Mouse (Mus musculus) CD4-positive, CD25-positive, alpha-beta regulatory T cell, adult 4 months (primary cell): Measurements from ENCODE around the gene Gps1. TPM values are rescaled to one million over a fixed set of nuclear protein-coding genes. Genes with fewer than 3 reads are reported as not detected.
"Not testable (repeated sequence)": the region's sequence is repeated elsewhere in the genome, so short reads cannot be mapped to it uniquely, and the experiment has no call there.

ENCODE experiments used
- ATAC-seq: one replicate; pipeline ENCODE4 v1.8.0; 2017
- polyA plus RNA-seq, 2 experiments: library from polyadenylated mRNA; unstranded; fragments of 100-300 nt; shearing (Covaris generic); gene quantifications; one replicate each; pipeline ENCODE4 v1.2.1; 2017

Gps1 gene
- polyA plus RNA-seq, 2 experiments from 2014 or later, result 126 to 160 TPM

DNA sequence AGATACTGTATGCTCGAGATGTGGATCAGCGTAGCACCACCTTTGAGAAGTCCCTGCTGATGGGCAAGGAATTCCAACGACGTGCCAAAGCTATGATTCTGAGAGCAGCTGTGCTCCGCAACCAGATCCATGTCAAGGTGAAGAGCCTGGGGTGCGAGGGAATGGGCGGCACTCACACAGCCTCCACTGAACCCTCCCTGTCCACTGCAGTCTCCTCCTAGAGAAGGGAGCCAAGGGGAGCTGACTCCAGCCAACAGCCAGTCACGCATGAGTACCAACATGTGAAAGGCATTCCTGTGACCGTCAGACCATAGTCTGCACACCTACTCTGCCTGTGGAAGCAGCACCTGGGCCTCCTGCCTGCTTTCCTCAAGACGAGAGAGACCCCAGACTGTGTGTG lies 4.4 kb downstream of the Gps1 start:
- not testable (repeated sequence) for ATAC-seq

DNA sequence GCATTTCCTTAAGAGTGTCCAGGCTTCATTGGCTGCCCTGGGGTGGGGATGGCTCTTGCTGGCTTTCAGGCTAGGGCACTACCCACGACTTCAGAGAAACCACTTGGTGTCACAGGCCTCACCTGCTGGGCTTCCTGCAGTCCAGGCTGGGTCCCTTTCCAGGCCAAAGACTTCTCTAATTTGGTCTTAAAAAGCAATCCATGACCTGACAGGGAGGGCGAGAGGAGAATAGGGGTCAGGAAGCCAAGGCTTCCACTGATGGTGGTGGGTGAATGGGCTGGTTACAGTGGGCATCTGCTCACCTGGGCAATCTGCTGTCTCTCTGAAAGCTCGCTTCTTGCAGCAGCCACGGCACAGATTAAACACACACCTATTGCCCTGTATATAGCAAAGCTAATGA lies 5.3 kb downstream of the Gps1 start:
- ATAC-seq, result no peak

DNA sequence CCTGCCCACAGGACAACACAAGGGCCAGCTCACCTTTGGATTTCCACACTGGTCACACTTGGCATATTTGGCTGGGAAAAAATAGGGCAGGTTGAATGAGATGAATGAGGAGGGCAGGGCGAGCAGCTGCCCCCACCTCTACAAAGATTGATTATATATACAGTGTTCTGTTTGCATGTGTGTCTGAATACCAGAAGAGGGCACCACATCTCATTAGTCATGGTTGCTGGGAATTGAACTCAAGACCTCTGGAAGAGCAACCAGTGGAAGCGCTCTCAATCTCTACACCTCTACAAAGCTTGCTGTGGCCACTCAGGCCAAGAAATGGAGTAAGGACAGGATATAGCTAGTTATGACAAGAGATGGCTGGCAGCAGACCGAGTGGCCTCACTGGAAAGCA lies 5.7 kb downstream of the Gps1 start:
- ATAC-seq, result no peak

DNA sequence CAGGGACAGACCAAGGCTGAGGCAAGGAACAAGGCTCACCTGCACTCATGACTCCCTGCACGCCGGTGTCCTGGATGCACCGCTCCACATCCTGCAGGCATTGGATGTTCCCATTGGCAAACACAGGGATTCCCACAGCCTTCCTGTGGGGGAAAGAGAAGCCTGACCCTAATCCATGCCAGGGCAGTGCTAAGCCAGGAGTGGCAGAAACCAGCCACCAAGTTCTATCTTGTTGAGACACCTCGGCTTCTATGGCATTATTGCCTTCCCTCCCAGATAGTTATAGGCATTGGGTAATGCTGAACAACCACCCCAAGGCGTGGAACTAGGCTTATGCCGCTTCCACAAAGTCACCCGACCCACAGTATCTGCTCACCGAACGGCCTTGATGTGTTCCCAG lies 8.6 kb downstream of the Gps1 start:
- ATAC-seq, result no peak

DNA sequence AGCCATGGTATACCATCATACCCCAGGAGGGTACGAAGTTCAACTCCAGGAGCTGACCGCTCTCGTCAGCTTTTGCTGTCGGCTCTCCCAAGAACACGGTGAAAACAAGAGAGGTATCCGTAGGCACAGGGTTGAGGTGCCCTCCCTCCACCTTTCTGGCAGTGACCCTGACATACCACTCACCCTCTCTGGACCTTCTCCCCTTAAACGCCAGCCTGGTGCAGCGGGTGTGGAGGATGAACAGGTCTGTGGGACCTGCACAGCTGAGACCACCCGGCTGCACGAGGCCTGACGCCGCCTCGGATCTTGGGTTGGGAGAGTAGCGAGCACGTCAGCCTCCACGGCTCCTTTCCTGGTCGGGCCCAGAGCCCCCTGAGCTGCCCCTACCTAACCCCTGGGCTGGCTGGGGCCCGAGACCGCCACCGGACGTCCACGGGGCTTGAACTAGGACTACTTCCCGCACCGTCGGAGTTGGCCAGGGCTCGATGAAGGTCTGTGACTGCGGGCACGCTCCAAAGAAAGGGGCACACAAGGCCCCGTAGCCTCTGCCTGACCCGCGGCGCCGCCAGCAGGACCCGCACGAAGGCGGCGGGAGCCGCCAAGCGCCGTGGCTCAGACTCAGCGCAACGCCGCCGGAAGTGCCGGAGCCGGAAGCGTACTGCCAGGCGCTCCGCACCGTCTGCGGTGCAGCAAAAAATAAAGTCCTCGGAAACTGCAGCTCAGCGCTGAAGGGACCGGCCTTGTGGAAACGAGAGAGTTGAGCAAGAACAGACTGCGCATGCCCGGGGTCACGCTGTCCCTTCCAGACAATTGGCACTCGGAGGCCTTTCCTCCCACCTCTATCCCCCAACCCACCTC lies 11.9 kb downstream of the Gps1 start, which contains the start of gene Dus1l:
Gene Dus1l, minus strand, starts transcription at position 648 of the 858 bp plus-strand sequence.
- peak; percentile 90 for ATAC-seq

DNA sequence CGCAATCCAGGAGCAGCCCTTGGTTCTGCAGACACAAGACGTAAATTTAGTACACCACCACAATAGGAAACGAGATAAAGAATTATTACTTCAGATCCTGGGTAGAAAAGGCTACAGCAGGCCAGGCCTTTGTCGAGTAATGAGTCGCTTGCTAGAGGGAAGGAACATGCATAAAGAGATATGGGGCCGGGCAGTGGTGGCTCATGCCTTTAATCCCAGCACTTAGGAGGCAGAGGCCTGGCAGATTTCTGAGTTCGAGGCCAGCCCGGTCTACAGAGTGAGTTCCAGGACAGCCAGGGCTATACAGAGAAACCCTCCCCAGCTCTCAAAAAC lies 12.5 kb downstream of the Gps1 start:
- peak; percentile 3 for ATAC-seq

DNA sequence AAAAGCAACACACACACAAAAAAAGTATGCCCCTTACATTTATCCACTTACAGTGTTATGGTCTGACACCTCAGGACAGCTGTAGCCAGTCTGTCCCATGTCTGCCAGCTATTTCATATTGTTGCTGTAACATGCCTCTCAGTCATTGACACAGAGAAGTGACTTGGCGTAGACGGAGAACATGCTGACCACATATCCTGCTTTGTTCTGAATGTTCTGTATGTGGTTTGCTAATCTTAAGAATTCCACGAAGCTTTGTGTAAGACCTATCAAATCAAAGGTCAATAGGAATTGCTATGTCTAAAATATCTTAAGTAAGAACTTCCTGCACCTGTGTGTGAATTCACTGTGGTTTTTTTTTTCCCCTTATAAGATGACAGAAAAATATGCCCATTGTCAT lies 14.2 kb downstream of the Gps1 start:
- no peak for ATAC-seq

DNA sequence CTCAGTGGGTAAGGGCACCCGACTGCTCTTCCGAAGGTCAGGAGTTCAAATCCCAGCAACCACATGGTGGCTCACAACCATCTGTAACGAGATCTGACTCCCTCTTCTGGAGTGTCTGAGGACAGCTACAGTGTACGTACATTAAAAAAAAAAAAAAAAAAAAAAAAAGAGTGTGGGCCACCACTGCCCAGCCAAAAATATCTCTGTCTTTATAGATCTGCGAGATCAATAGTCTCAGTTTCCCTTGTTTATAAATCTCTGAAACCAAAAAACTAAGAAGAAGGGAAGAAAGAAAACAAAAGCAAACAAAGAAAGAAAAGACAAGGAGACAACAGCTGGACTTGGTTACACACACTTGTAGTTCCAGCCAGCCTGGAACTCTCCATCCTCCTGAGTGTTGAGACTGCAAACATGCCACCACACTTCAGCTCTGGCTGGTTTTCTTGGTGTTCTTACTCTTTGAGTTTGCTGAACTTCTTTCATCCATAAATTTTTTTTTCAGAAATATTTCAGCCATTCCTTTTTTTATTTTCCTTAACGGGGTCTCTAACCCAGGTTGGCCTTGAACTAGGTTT lies 15.3 kb downstream of the Gps1 start:
- no peak for ATAC-seq

DNA sequence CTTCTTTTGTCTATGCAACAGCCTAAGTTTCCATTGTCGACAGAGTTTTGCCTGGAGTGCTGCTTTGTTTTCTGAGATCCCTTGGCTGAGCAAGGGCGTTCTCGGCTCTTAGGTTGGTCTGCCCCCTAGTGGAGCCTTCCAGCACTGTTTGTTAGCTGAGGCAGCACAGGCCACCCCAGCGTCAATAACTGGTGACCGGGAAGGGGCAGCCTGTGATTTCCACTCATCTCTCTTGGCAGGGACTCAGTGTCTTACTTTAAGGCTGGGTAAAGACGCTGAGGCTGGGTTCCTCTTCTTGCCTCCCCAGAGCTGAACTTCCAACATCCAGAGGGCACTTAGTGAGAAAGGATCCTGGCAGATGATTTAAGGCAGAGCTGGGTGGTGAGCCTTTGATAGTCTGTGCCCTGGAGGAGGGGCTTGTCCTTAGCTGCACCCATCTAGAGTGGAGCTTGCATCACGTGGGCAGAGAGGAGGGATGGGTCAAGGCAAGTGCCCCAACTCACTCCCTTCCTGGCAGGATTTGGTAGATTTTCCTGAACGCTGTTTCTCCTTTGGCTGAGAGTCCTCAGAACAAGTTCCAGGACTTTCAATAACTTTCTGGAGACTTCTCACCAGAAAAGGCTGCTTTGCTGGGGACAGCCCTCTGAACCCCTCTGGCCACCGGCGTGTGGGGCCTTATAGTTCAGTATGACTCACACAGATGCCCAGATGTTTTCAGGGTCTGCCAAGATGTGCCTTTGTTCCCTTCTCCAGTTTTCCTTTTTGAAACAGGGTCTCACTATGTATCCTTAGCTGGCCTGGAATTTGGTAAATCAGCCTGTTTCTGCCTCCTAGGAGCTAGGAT lies 16.2 kb downstream of the Gps1 start:
- peak; percentile 69 for ATAC-seq

DNA sequence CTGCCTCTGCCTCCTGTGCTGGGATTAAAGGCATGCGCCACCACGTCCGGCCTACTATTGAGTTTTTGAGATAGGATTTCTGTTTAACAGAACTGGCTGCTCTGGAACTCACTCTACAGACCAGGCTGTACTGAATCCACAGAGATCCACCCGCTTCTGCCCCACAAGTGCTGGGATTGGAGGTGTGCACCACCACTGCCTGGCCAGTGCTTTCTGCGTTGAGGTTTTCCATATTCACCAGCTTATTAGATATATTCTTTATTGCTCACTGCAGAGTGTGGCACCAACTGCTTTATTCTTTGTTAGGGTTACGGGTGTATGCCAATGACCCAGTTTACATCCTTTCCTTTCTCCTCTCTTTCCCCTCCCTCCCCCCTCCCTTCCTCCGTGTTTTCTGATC lies 20.2 kb downstream of the Gps1 start:
- no peak for ATAC-seq

DNA sequence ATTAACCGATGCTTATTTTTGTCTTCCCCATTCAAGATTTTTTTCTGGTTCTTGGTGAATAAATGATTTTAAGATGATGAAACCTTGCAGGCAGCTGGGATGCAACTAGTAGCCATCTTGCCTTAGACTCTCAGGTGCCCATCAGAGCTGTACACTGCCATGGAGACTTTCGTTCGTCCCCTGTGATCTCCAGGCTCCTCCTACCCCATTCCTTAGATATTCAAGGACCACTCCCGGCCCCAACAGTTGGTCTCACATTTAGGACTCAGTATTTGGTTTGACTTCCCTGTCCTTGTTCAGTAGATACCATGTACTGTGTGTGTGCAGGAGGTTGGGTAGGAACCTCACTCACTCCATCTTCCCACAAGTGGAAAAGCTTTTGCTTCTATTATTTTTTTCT lies 20.7 kb downstream of the Gps1 start:
- ATAC-seq, result no peak

DNA sequence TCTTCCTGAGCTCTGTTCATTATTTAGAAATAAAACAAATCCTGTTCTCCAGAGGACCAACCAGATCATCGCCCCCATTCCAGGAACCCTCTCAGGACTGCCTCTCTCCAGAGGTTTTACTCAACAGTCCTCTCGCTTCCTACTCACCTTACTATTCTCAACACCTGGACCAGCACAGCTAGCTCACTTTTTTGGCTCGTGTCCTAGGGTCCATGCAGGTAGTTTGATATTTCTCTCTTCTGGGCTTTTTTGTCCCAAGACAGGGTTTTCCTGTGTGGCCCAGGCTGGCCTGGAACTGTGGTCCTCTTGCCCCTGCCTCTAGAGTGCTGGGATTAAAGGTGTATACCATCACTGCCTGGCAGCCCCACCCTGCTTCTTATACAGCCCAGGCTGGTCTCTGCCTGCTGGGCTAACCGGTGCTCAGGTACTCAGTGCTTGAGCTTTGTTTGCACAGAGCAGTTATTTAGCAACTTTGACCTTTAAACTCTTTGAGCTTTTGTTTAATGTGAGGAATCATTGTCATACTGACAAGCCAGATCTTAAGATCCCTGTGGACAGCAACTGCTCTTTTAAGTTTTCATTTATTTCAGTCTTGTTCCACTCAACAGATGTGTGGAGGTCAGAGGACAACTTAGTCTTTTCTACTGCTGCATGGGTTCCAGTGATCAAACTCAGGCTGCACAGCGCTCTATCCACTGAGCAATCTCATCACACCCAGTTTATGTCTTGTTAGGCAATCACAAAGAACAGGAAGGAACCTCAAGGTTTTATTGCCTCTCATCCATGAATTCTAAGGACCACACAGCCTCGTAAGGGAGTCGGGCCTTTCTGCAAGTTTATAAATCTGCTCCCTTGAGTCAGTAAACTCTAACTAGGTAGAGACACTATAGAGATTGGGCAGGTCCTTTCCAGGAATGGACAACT lies 21.6 kb downstream of the Gps1 start:
- ATAC-seq, result no peak

DNA sequence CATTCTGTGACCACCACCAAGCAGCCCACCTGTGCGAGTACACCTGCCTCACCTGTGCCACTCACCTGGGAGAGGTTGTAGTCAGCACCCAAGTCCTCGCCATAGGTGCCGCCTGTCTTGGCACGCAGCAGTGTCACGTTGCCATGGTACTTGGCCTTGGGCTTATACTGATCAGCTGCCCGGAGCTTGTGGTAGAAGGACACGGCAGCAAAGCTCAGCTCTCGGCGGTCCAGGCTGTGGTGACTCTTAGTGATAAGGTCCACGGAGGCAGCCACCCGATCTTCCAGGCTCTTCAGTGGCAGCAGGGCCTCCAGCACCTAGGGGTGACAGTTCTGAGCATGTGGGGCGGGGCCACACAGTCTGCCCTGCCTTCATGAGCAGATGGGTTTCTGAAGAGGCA lies 23.9 kb downstream of the Gps1 start:
- no peak for ATAC-seq

DNA sequence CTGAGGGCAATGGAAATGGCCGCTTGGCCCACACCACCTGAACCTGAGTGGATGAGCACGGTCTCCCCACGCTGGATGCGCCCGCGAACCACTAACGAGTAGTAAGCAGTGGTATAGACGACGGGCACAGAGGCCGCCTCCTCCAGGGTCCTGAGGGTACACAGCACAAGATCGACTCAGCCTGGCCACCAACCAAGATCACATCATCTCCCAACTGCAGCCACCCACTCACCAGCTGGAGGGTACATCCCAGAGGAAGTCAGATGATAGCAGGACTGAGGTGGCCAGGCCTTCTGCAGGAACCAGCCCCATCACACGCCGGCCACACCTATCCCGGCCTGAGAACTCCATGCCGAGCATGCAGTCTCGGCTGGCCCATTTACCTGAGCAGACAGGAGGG lies 28.0 kb downstream of the Gps1 start:
- ATAC-seq, result no peak

DNA sequence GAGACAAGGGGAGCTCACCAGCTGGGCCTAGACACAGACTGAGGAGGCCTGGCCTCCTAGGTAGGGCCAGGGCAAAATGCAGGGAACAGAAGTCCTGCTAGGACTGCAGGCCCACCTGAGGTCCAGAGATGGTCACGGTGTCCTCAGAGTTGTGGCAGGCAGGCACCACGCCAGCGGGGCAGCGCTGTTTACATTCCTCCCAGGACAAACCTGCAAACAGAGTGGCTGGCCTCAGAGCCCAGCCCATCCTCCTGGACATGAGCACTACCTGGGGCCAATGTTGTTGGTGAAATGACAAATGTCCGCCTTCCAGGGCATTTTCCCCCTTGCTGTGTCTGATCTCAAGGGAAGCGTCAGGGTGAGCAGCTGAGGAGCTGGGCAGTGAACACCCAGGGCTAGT lies 33.3 kb downstream of the Gps1 start:
- no peak for ATAC-seq

DNA sequence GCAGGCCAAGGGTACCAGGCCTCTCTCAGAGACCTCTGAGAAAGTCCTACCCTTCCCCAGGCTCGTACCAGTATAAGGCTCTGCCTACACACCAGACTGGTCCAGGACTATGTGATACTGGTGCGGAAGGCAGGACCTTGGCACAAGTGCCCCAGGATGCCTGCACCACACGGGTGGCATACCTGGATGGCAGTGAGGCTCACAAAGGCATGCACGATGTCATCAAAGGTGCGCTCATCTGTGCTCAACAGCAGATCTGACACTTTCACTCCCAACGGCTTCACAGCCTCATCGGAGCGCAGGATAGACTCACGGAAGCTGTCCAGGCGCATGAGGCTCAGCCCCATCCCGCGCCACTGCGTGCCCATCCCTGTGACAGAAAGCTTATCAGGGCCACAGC lies 34.2 kb downstream of the Gps1 start:
- ATAC-seq, result no peak

DNA sequence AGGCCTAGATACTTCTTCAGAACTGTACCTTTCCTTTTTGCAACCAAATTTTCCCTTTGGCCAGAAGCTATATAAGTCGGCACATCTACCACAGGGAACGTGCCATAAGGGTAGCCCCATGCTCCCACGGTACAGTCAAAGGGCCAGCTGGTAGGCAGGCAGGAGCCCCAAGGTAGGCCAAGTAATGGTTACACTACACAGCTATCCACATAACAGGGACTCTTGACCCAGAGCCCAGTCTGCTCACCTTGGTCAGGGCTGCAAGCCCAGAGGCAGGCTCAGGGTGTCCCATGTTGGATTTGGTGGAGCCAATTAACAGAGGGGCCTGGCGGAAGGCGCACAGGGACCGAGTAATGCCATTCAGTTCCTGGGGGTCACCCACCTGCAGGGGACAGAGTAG lies 35.5 kb downstream of the Gps1 start:
- ATAC-seq, result no peak

DNA sequence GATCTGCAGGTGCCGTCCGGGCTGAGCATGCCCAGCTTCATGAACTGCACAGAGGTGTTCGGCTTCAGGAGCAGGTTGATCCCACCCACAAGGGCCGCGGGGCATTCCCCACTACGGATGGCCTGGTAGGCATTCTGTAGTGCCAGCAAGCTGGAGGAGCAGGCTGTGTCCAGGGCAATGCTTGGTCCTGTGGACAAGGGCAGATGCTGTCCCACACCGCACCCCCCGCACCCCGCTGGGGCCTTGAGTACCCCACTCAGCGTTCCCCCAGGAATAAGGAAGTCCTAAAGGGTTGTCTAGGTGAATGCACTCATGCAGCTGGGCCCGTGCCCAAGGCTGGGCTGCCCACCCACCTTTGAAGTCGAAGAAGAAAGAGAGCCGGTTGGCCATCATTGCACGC lies 36.5 kb downstream of the Gps1 start:
- no peak for ATAC-seq

DNA sequence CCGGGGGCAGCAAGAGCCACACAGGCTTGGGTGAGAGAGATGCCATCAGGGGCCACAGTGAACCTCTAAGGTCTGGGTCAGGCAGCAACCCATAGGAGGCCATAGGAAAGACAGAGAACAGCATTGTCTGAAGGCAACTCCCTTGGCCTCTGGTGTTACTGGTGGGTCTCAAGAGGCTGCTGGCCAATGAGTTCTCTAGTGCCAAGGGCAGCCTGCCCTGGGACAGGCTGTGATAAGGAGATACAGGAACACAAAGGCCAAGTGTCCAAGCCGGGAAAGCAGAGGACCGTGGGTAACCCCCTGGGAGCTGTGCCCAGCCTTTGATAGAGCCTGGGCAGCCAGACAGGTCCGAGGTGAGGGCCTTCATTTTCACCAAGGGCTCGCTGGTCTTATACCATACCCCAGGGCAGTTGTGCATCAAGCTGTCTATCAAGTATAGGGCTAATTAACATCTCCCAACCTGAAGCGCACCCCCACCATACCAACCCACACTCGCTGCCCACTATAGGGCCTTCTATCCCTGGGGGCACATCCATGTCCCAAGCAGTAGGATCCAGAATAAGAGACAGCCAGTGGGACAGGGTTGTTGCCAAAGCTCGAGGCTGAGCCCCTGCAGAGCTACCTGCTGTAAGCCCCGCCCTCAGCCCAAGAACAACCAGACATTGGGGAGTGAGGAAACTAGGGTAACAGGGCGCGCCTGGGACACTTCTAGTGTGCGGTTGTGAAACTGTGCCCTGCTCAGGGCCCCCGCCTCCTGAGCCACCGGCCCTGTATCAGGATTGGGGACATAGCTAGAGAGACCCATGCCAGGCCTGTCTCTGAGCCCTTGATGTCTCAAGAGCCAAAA lies 37.2 kb downstream of the Gps1 start:
- ATAC-seq, result no peak

DNA sequence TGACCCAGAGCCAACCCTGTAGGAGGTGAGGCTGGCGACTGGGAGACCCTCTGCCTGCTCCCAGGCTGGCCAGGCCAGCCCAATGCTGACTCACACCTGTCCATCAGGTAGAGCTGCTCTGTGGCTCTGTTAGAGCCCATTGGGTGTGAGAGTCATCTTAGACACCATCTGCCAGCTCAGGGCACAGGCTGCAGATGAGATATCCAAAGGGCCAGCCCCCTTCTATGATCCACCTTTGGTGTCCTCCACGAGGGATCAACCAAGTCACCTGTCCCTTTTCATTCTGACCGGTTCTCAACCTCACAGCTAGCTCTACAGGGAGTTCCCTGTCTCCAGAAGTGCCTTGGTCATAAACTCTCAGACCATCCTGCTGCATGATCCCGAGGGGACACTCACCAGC lies 38.2 kb downstream of the Gps1 start:
- ATAC-seq, result no peak

DNA sequence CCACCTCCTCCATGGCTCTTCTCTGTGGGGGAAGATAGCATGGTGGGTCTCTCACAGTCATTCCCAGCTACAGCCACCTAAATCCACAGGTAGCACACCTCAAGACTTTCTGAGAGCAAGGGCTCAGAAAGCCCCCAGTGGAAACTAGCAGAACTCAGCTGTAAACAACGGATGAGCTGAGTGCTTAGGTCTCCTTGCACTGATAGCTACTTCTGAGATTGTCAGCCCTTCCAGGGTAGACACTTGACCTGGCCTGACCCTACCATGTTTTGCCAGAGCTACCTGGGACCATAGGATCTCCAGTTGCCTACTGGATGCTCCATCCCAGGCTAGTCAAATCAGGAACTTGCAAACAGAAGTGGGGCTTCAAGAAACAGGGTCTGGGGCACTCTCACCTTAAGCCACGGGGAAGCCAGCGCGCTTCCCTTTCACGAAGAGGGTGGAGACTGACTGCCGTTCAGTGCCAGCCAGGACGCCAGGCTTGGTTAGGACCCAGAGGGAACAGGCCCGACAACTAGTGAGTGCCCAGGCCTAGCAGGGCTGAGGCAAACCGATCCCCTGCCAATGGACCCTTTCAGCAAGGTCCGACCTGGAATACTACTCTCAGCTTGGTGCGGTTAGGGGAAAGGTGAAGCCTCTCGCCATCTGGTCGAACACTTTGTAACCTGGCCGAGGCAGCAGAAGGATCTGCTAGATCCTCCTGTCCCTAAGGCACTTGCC lies 38.9 kb downstream of the Gps1 start:
- ATAC-seq, result no peak
